25 mouse cellular contexts compared by ENCODE assay signal in genomic region chr10:11809255-11809654, GRCm38 (mm10).
"Had no signal": no experiment of that assay in that cellular context is flagged by ENCODE, and none has a peak within 500 bp of the region (broad histone marks: within the 10 kb centered on the region; RNA-seq: fewer than 3 reads in every experiment).

No protein-coding gene starts in this region.

- H3K4me1 ChIP-seq: heart, embryonic 10.5 days; heart, embryonic 12.5 days; hindbrain, embryonic 10.5 days; hindbrain, embryonic 12.5 days; intestine, embryonic 15.5 days; limb, embryonic 13.5 days; limb, embryonic 15.5 days had no signal

- H3K9me3 ChIP-seq: heart, embryonic 10.5 days; heart, embryonic 12.5 days; hindbrain, embryonic 12.5 days; intestine, embryonic 15.5 days; limb, embryonic 13.5 days; limb, embryonic 15.5 days had no signal

- H3K4me3 ChIP-seq: gastrocnemius, adult 2 months; heart, embryonic 10.5 days; heart, embryonic 12.5 days; hindbrain, embryonic 10.5 days; hindbrain, embryonic 12.5 days; intestine, embryonic 15.5 days; limb, embryonic 13.5 days; limb, embryonic 15.5 days had no signal

- H3K4me2 ChIP-seq: heart, embryonic 12.5 days; hindbrain, embryonic 12.5 days; hindbrain, embryonic 14.5 days; intestine, embryonic 15.5 days; limb, embryonic 13.5 days; limb, embryonic 15.5 days had no signal

- H3K27ac ChIP-seq: gastrocnemius, adult 2 months; heart, embryonic 10.5 days; hindbrain, embryonic 10.5 days; hindbrain, embryonic 12.5 days; hindbrain, embryonic 14.5 days; intestine, embryonic 15.5 days; limb, embryonic 13.5 days; limb, embryonic 15.5 days had no signal

- ATAC-seq: hindbrain, embryonic 16.5 days; inflammation-experienced regulatory T-cells, adult 6 months; intestine, embryonic 15.5 days; intestine, postnatal 0 days had no signal

- H3K9ac ChIP-seq: heart, embryonic 12.5 days; hindbrain, embryonic 12.5 days; hindbrain, embryonic 14.5 days; intestine, embryonic 15.5 days; limb, embryonic 13.5 days; limb, embryonic 15.5 days had no signal

- DNase-seq: gastrocnemius, adult 2 months; gastrocnemius, postnatal 10 days; gastrocnemius, postnatal 25 days; heart, adult 18-20 months; heart, postnatal 10 days; heart, postnatal 4 days; kidney, adult 18-20 months; kidney, adult 8-10 months; kidney, postnatal 10 days; kidney, postnatal 25 days; kidney, postnatal 4 days; layer of hippocampus, adult 9-11 months; layer of hippocampus, postnatal 36 days; left cerebral cortex, postnatal 4 days had no signal

- H3K27me3 ChIP-seq: heart, embryonic 12.5 days; hindbrain, embryonic 12.5 days; intestine, embryonic 15.5 days; limb, embryonic 13.5 days; limb, embryonic 15.5 days had no signal

- H3K36me3 ChIP-seq: heart, embryonic 10.5 days; heart, embryonic 12.5 days; hindbrain, embryonic 10.5 days; hindbrain, embryonic 12.5 days; intestine, embryonic 15.5 days; limb, embryonic 13.5 days; limb, embryonic 15.5 days had no signal
